Mouse (Mus musculus): ENCODE results near the gene Ppp2r5b.

DNA sequence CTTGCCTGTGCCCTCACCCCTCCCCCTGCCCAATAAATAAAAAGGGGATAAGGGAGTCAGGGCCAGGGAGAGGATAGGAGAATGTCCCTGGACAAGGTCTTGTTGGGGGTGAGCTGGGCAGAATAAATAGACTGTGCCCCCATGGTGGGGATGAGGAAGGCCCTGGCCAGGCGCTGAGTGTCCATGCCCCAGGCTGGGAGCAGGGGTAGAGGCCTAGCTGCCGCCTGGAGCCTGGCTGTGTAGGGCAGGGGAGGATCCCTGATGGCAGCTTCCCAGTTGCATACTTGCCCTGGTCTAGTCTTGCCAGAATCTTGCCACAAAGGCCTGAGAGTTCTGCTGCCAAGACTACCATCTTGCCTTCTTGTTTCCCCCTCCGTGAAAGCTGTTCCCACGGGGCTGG is 7.8 kb downstream of the Ppp2r5b start:
- no peak for TF ChIP-seq CTCF (IDR thresholded peaks at IDR 0.05; ENCODE audit: low read depth)
- no peak for TF ChIP-seq EP300 (optimal IDR thresholded peaks at IDR 0.05)

Measured in stomach, postnatal 0 days (tissue).